Mouse (Mus musculus): ENCODE measurements at regions not wholly inside any gene's neighbourhood (a gene's known extent, or its start where the extent isn't known, plus 50 kb on each side); places are given as distances from the start of the nearest gene placed in this dataset.

DNA sequence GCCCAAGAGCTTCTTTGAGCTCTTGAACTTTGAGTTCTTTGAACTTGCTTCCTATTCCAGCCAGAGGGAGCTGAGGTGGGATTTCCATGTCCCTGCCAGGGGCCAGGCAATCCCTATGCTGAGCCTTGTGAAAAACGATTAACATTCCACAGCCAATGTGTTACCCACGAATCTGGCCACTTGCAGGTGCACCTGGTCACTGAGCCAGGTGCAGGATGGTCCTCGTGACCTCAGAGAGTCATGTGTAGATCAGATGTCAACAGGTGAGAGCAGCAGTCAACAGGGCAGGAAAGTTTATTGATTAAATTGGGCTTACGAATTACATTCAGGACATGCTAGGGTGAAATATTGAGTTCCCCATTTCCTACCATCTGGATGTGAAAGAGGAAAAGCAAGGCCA is 275.4 kb upstream of the Rsrc1 start:
- H3K27me3 ChIP-seq (ENCODE audit: control insufficient read depth, insufficient read depth, low read depth, low read length) = no peaks in the 10 kb centered on the region
- WGBS = 65% methylated on average over 4 of the region's 4 CpGs

DNA sequence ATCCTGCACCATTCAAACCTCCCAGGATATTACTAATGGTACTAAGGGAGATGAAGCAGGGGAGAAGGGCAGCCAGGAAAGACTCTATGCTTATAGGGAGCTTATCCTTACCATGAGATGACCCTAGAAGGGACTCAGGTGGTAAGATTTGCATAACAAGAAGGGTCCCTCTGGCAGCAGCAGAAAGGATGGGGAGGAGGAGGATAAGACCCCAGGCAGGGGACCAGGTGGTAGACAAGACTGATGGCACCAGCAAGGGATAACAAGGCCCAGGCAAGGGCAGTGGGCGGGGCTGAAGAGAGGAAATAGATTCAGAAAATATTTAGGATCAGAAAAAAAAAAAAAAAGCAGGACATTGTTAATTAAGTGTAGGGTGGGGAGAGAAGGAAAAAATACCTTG is 245.7 kb upstream of the Rsrc1 start:
- WGBS = 72% methylated on average over 1 of the region's 1 CpGs

More for the DNA sequence above, 275.4 kb upstream of the Rsrc1 start:
- no peak overlapping the region for H3K4me3 ChIP-seq (ENCODE audit: low read length)
- no peak overlapping the region for H3K4me2 ChIP-seq (ENCODE audit: low read depth, low read length)
- no peak for ATAC-seq (ENCODE audit: low read depth)
- H3K27ac ChIP-seq (ENCODE audit: low read length) = no peak overlapping the region
- no peaks in the 10 kb centered on the region for H3K4me1 ChIP-seq (replicated peaks; ENCODE audit: control insufficient read depth, insufficient read depth, low read length)
- H3K9me3 ChIP-seq (ENCODE audit: control insufficient read depth, low read length) = no peaks in the 10 kb centered on the region
- H3K9ac ChIP-seq (ENCODE audit: low read length) = no peak overlapping the region
- H3K36me3 ChIP-seq (ENCODE audit: control insufficient read depth, insufficient read depth, low read length) = no peaks in the 10 kb centered on the region

DNA sequence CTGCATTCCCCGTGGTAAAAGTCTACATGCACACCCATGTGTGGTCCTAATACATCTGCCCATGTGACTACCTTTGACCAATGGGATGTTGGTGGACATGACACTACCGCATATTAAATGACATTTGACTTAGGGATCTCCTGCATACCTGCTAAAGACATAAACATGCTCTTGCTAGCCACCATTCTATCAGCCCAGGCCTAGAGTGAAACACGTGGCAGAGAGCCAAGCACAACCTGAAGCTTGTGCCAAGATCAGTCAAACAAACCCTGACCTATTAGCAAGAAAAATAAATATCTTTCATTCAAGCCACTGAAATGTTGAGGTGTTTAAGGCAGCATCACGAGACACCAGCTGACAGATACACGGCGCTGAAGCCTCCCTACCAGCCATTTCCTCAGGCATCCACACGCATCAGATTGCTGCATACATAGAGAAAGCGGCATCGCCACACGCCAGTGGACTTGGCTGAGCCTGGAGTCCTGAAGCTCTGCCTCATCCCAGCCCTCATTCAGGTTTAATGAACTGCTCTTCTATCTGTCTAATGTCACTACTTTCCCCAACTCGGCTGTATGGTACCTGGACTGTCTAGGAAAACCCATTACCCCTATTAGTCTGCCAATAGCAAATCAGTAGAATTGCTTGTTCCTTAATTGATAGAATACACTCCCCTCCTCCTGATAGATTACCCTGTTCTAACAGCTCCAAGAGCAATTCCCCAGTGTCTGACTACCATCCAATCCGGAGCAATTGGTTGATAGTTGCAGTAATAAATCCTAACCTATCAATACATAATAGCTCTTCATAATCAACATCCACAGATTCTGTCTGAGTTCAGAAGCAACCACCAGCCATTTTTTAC is 242.8 kb upstream of the Rsrc1 start:
- H3K9me3 ChIP-seq (ENCODE audit: control insufficient read depth, low read length) = no peaks in the 10 kb centered on the region
- 33% methylated on average over 12 of the region's 12 CpGs for WGBS
- H3K9ac ChIP-seq (ENCODE audit: low read length) = no peak overlapping the region
- no peaks in the 10 kb centered on the region for H3K36me3 ChIP-seq (ENCODE audit: control insufficient read depth, insufficient read depth, low read length)
- no peak overlapping the region for H3K4me3 ChIP-seq (ENCODE audit: low read length)
- no peaks in the 10 kb centered on the region for H3K27me3 ChIP-seq (ENCODE audit: control insufficient read depth, insufficient read depth, low read depth, low read length)
- no peaks in the 10 kb centered on the region for H3K4me1 ChIP-seq (replicated peaks; ENCODE audit: control insufficient read depth, insufficient read depth, low read length)
- ATAC-seq (ENCODE audit: low read depth) = 0 out of 2 replicates have a peak, but pooled peaks have one; percentile 20
- H3K4me2 ChIP-seq (ENCODE audit: low read depth, low read length) = no peak overlapping the region
- H3K27ac ChIP-seq (ENCODE audit: low read length) = no peak overlapping the region

More for the DNA sequence above, 245.7 kb upstream of the Rsrc1 start:
- Histone ChIP-seq H3K4me1 (replicated peaks; ENCODE audit: control insufficient read depth, insufficient read depth, low read length) (no peaks in the 10 kb centered on the region), H3K4me3 (ENCODE audit: low read length) (no peak overlapping the region), H3K9ac (ENCODE audit: low read length) (no peak overlapping the region), H3K9me3 (ENCODE audit: control insufficient read depth, low read length) (no peaks in the 10 kb centered on the region), H3K36me3 (ENCODE audit: control insufficient read depth, insufficient read depth, low read length) (no peaks in the 10 kb centered on the region), H3K27me3 (ENCODE audit: control insufficient read depth, insufficient read depth, low read depth, low read length) (no peaks in the 10 kb centered on the region), H3K4me2 (ENCODE audit: low read depth, low read length) (no peak overlapping the region), H3K27ac (ENCODE audit: low read length) (no peak overlapping the region)
- ATAC-seq (ENCODE audit: low read depth) = no peak

DNA sequence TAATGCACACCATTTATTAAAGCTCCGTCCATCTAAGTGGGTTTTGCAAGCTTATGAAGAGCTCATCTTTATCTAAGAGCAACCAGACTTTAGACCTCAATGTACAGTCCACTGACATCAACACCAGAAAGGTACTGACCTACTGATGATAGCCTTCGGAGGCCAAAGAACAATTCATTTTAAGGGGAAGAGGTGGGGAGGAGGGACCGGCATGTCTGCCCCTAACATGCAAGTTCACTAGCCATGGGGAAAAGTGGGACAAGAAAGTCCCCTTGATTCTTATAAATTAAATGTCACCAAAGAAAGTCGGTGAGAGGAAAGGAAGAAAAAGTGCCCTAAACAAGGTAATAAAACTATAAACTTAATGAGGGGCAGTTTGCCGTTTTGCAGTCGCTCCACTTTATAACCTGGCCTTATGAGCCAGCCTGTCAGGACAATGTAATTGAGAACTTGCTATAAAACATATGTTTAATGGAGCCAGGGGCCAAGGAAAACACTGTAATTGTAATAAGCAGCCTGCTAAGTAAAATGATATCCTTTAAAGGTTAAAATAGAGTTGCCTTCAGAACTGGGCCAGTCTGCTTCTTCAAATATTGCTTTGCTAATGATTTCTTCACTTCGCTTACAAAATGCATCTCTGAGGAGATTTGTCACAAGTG is 241.7 kb upstream of the Rsrc1 start:
- H3K27ac ChIP-seq (ENCODE audit: low read length) = no peak overlapping the region
- no peak overlapping the region for H3K4me2 ChIP-seq (ENCODE audit: low read depth, low read length)
- WGBS = 50% methylated on average over 7 of the region's 7 CpGs
- H3K36me3 ChIP-seq (ENCODE audit: control insufficient read depth, insufficient read depth, low read length) = no peaks in the 10 kb centered on the region
- H3K4me1 ChIP-seq (replicated peaks; ENCODE audit: control insufficient read depth, insufficient read depth, low read length) = no peaks in the 10 kb centered on the region
- no peaks in the 10 kb centered on the region for H3K9me3 ChIP-seq (ENCODE audit: control insufficient read depth, low read length)
- no peaks in the 10 kb centered on the region for H3K27me3 ChIP-seq (ENCODE audit: control insufficient read depth, insufficient read depth, low read depth, low read length)
- ATAC-seq (ENCODE audit: low read depth) = no peak
- H3K9ac ChIP-seq (ENCODE audit: low read length) = no peak overlapping the region
- no peak overlapping the region for H3K4me3 ChIP-seq (ENCODE audit: low read length)

DNA sequence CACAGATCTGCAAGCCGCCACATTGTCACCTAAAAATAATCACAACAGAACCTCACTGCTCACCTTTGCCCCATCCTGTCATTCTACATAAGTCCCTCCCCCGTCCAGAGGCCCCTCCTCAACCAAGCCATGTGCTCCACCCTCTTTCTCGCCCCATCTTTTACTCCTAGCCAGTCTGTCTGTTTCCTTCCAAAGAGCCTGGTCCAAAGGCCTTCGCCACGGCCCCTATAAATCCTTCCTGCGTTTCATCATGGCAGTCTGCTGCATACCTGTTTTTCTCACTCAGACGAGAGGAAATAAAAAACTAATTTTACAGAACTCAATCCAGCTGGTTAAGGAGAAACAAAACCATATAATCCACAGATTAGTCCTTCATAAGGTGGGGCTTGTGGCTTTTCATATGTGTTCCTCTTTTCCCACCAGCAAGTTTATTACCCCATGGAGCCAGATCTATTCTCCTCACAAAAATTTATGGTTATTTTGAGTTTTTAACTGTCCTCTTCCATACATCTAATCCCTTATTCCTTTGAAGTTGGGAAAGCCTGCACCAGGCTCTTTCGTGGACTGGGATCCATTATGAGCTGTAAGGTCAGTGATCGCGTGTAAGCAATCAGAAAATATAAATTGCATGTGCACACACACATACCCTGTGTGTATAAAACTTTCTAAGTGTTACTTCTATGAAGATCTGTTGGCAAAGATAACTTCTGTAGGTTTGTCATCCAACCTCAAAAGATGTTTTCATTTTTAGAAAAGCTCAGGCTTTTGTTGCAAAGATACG is 236.9 kb upstream of the Rsrc1 start:
- WGBS = 74% methylated on average over 11 of the region's 11 CpGs
- H3K27me3 ChIP-seq (ENCODE audit: control insufficient read depth, insufficient read depth, low read depth, low read length) = no peaks in the 10 kb centered on the region
- no peaks in the 10 kb centered on the region for H3K36me3 ChIP-seq (ENCODE audit: control insufficient read depth, insufficient read depth, low read length)
- H3K9me3 ChIP-seq (ENCODE audit: control insufficient read depth, low read length) = no peaks in the 10 kb centered on the region
- no peak overlapping the region for H3K4me3 ChIP-seq (ENCODE audit: low read length)
- H3K9ac ChIP-seq (ENCODE audit: low read length) = no peak overlapping the region
- H3K4me1 ChIP-seq (replicated peaks; ENCODE audit: control insufficient read depth, insufficient read depth, low read length) = no peaks in the 10 kb centered on the region
- no peak overlapping the region for H3K27ac ChIP-seq (ENCODE audit: low read length)
- no peak overlapping the region for H3K4me2 ChIP-seq (ENCODE audit: low read depth, low read length)
- no peak for ATAC-seq (ENCODE audit: low read depth)

DNA sequence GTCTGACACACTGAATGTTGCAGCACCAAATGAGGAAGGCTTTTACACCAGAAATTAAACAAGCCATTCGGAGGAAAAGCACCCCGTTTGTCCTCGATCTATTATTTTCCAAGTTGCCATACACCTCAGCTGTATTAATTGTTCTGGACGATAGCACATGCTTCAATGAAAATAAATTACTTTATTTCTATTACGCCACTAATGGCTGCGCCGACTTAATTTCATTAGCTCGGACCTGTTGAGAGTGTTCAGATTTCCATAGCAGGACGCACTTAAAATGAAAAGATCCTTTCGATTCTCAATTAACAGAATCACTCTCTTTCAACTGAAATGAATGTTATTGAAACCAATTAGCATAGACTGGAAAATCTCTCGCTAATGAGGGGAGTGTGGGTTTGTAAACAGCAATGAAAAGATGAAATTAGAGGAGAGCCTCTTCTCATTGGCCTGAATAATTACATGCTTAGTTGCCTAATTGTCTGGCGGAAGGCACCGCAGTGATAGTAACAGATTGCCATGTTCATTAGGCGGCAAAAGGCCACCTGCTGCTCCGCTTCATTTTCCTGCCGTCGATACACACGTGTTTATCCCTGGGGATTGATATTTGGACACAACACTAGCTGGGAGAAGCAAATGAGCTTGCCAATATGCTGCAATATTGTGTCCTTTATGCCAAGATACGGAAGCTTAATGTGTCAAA is 234.7 kb upstream of the Rsrc1 start:
- no peaks in the 10 kb centered on the region for H3K9me3 ChIP-seq (ENCODE audit: control insufficient read depth, low read length)
- H3K9ac ChIP-seq (ENCODE audit: low read length) = no peak overlapping the region
- H3K27ac ChIP-seq (ENCODE audit: low read length) = no peak overlapping the region
- no peak for ATAC-seq (ENCODE audit: low read depth)
- H3K4me1 ChIP-seq (replicated peaks; ENCODE audit: control insufficient read depth, insufficient read depth, low read length) = no peaks in the 10 kb centered on the region
- no peak overlapping the region for H3K4me3 ChIP-seq (ENCODE audit: low read length)
- no peaks in the 10 kb centered on the region for H3K27me3 ChIP-seq (ENCODE audit: control insufficient read depth, insufficient read depth, low read depth, low read length)
- no peak overlapping the region for H3K4me2 ChIP-seq (ENCODE audit: low read depth, low read length)
- WGBS = 87% methylated on average over 19 of the region's 19 CpGs
- H3K36me3 ChIP-seq (ENCODE audit: control insufficient read depth, insufficient read depth, low read length) = no peaks in the 10 kb centered on the region

DNA sequence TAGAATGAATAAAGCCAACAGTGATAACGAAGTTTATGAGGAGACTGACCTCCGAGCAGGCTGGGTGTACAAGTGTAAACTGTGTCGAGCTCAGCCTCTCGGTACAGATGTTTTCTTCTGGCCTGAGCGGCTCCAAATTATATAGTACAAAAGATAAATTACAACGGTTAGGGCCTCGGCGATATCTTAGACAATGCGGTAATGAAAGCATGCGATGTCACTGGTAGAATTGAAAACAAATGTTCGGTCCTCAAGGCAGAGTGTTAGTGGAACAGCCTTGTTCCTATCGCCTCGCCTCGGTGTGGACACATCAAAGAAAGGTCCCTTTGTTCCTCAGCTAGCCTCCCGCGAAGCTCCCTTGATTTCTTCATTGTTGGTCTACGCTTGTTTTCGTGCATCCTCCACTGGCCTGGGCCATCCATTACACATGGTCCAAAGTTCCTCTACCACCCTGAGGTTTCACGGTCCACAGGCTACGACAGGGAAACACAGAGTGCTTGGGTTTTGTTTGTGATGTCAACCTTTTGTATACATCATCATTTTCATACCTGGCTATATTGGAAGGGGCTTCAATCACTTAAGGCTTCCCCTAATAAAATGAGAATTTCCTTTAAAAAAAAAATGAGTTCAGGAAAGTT is 234.0 kb upstream of the Rsrc1 start:
- ATAC-seq (ENCODE audit: low read depth) = no peak
- WGBS = 73% methylated on average over 20 of the region's 20 CpGs

DNA sequence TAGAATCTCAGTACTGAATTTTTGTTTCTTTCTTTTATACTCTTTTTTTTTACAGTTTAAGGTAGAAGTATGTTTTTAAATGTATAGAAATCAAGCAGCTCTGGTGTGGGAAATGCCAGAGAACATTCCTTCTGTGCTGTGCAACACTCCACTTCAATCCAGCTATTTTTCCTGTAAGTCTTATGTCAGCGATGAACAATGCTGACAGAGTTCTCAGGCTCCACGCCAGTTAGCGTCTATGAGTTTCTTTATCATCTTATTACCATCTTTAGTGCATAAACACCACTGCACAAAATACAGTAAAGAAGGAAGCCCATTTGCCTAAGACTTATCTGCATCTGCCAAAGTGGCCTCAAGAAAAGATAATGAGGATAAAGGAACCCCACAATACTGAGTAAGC is 223.0 kb upstream of the Rsrc1 start:
- H3K9ac ChIP-seq (ENCODE audit: low read length) = no peak overlapping the region
- no peak overlapping the region for H3K4me3 ChIP-seq (ENCODE audit: low read length)
- WGBS = 42% methylated on average over 3 of the region's 3 CpGs
- H3K9me3 ChIP-seq (ENCODE audit: control insufficient read depth, low read length) = no peaks in the 10 kb centered on the region
- no peaks in the 10 kb centered on the region for H3K4me1 ChIP-seq (replicated peaks; ENCODE audit: control insufficient read depth, insufficient read depth, low read length)
- no peaks in the 10 kb centered on the region for H3K27me3 ChIP-seq (ENCODE audit: control insufficient read depth, insufficient read depth, low read depth, low read length)
- no peak for ATAC-seq (ENCODE audit: low read depth)
- no peak overlapping the region for H3K4me2 ChIP-seq (ENCODE audit: low read depth, low read length)
- no peaks in the 10 kb centered on the region for H3K36me3 ChIP-seq (ENCODE audit: control insufficient read depth, insufficient read depth, low read length)
- no peak overlapping the region for H3K27ac ChIP-seq (ENCODE audit: low read length)

More for the DNA sequence above, 234.0 kb upstream of the Rsrc1 start:
- no peak overlapping the region for H3K9ac ChIP-seq (ENCODE audit: low read length)
- no peak overlapping the region for H3K4me3 ChIP-seq (ENCODE audit: low read length)
- H3K27me3 ChIP-seq (ENCODE audit: control insufficient read depth, insufficient read depth, low read depth, low read length) = no peaks in the 10 kb centered on the region
- H3K36me3 ChIP-seq (ENCODE audit: control insufficient read depth, insufficient read depth, low read length) = no peaks in the 10 kb centered on the region
- no peaks in the 10 kb centered on the region for H3K4me1 ChIP-seq (replicated peaks; ENCODE audit: control insufficient read depth, insufficient read depth, low read length)
- H3K4me2 ChIP-seq (ENCODE audit: low read depth, low read length) = no peak overlapping the region
- H3K27ac ChIP-seq (ENCODE audit: low read length) = no peak overlapping the region
- H3K9me3 ChIP-seq (ENCODE audit: control insufficient read depth, low read length) = no peaks in the 10 kb centered on the region
